Mouse (Mus musculus): ENCODE data around the gene Adck2. TPM values are rescaled to one million over a fixed set of nuclear protein-coding genes. Genes with fewer than 3 reads are reported as not detected.

The Adck2 gene
- polyA plus RNA-seq (2015; fragmentation: Nextera tagmentation; extraction: Ambion mirVana) = 30.5 and 30.8 TPM in 2 replicates

- under 1% methylated on average over 49 of the region's 49 CpGs for WGBS
- Histone ChIP-seq H3K9me3 (ENCODE audit: control insufficient read depth, low read length) (no peaks in the 10 kb centered on the region), H3K36me3 (ENCODE audit: control insufficient read depth, insufficient read depth, low read length) (no peaks in the 10 kb centered on the region), H3K4me3 (ENCODE audit: low read length) (peak within 1 kb of the TSS; percentile 86), H3K9ac (ENCODE audit: low read depth, low read length) (peak within 1 kb of the TSS; percentile 90), H3K4me1 (ENCODE audit: control insufficient read depth, insufficient read depth, low read length) (peaks cover 8% of the 10 kb centered on the region), H3K27ac (ENCODE audit: low read length) (peak within 1 kb of the TSS; percentile 94), H3K27me3 (replicated peaks; ENCODE audit: control insufficient read depth, insufficient read depth, low read length) (no peaks in the 10 kb centered on the region), H3K4me2 (ENCODE audit: low read depth, low read length) (peak within 1 kb of the TSS; percentile 89)
- ATAC-seq = peak; percentile 98
These were observed at the start of gene Adck2 for GRCm38 (mm10) chr6:39573791-39574554. TSS of gene Adck2 (plus strand) at chr6:39573873.

GRCm38 (mm10) chr6:39526797-39527196 is 46.9 kb upstream of the Adck2 start:
- ATAC-seq = no peak
- no peaks in the 10 kb centered on the region for H3K9me3 ChIP-seq (ENCODE audit: control insufficient read depth, low read length)
- H3K9ac ChIP-seq (ENCODE audit: low read depth, low read length) = no peak overlapping the region
- H3K4me3 ChIP-seq (ENCODE audit: low read length) = no peak overlapping the region
- H3K4me2 ChIP-seq (ENCODE audit: low read depth, low read length) = no peak overlapping the region
- no peak overlapping the region for H3K27ac ChIP-seq (ENCODE audit: low read length)
- H3K27me3 ChIP-seq (replicated peaks; ENCODE audit: control insufficient read depth, insufficient read depth, low read length) = no peaks in the 10 kb centered on the region
- 72% methylated on average over 9 of the region's 10 CpGs for WGBS
- H3K4me1 ChIP-seq (ENCODE audit: control insufficient read depth, insufficient read depth, low read length) = peaks cover 15% of the 10 kb centered on the region
- H3K36me3 ChIP-seq (ENCODE audit: control insufficient read depth, insufficient read depth, low read length) = no peaks in the 10 kb centered on the region; the same call in 1 of the 2 replicates

GRCm38 (mm10) chr6:39527337-39527784 is 46.3 kb upstream of the Adck2 start:
- Histone ChIP-seq H3K4me1 (ENCODE audit: control insufficient read depth, insufficient read depth, low read length) (peaks cover 18% of the 10 kb centered on the region), H3K4me2 (ENCODE audit: low read depth, low read length) (no peak overlapping the region), H3K27me3 (replicated peaks; ENCODE audit: control insufficient read depth, insufficient read depth, low read length) (no peaks in the 10 kb centered on the region), H3K9ac (ENCODE audit: low read depth, low read length) (no peak overlapping the region), H3K36me3 (ENCODE audit: control insufficient read depth, insufficient read depth, low read length) (no peaks in the 10 kb centered on the region; the same call in 1 of the 2 replicates), H3K9me3 (ENCODE audit: control insufficient read depth, low read length) (no peaks in the 10 kb centered on the region), H3K4me3 (ENCODE audit: low read length) (no peak overlapping the region), H3K27ac (ENCODE audit: low read length) (no peak overlapping the region)
- no peak for ATAC-seq
- 87% methylated on average over 7 of the region's 7 CpGs for WGBS

GRCm38 (mm10) chr6:39527811-39528210 is 45.9 kb upstream of the Adck2 start:
- H3K9me3 ChIP-seq (ENCODE audit: control insufficient read depth, low read length) = no peaks in the 10 kb centered on the region
- H3K4me3 ChIP-seq (ENCODE audit: low read length) = no peak overlapping the region
- H3K4me2 ChIP-seq (ENCODE audit: low read depth, low read length) = no peak overlapping the region
- no peaks in the 10 kb centered on the region for H3K27me3 ChIP-seq (replicated peaks; ENCODE audit: control insufficient read depth, insufficient read depth, low read length)
- H3K9ac ChIP-seq (ENCODE audit: low read depth, low read length) = no peak overlapping the region
- H3K27ac ChIP-seq (ENCODE audit: low read length) = 0 out of 2 replicates have a peak overlapping the region, but pooled peaks have one; percentile 29
- no peak for ATAC-seq
- no peaks in the 10 kb centered on the region for H3K36me3 ChIP-seq (ENCODE audit: control insufficient read depth, insufficient read depth, low read length)
- peaks cover 18% of the 10 kb centered on the region for H3K4me1 ChIP-seq (ENCODE audit: control insufficient read depth, insufficient read depth, low read length)
- 62% methylated on average over 4 of the region's 4 CpGs for WGBS

GRCm38 (mm10) chr6:39528671-39529535 is 44.8 kb upstream of the Adck2 start:
- Histone ChIP-seq H3K4me3 (ENCODE audit: low read length) (no peak overlapping the region), H3K36me3 (ENCODE audit: control insufficient read depth, insufficient read depth, low read length) (no peaks in the 10 kb centered on the region), H3K27me3 (replicated peaks; ENCODE audit: control insufficient read depth, insufficient read depth, low read length) (no peaks in the 10 kb centered on the region), H3K9me3 (ENCODE audit: control insufficient read depth, low read length) (no peaks in the 10 kb centered on the region), H3K27ac (ENCODE audit: low read length) (peak overlapping the region; percentile 78), H3K4me2 (ENCODE audit: low read depth, low read length) (peak overlapping the region; percentile 28; the same call in 1 of the 2 replicates), H3K9ac (ENCODE audit: low read depth, low read length) (no peak overlapping the region), H3K4me1 (ENCODE audit: control insufficient read depth, insufficient read depth, low read length) (peaks cover 18% of the 10 kb centered on the region)
- ATAC-seq = peak; percentile 92
- 38% methylated on average over 12 of the region's 12 CpGs for WGBS

- no peaks in the 10 kb centered on the region for H3K9me3 ChIP-seq (ENCODE audit: control insufficient read depth, low read length)
- ATAC-seq = no peak
These were observed 38.7 kb upstream of the Adck2 start for GRCm38 (mm10) chr6:39534944-39535343.

GRCm38 (mm10) chr6:39536621-39537020 is 37.1 kb upstream of the Adck2 start:
- no peaks in the 10 kb centered on the region for H3K27me3 ChIP-seq (replicated peaks; ENCODE audit: control insufficient read depth, insufficient read depth, low read length)
- H3K4me1 ChIP-seq (ENCODE audit: control insufficient read depth, insufficient read depth, low read length) = peaks cover 30% of the 10 kb centered on the region
- WGBS = 63% methylated on average over 1 of the region's 1 CpGs
- no peak overlapping the region for H3K4me2 ChIP-seq (ENCODE audit: low read depth, low read length)
- no peak overlapping the region for H3K9ac ChIP-seq (ENCODE audit: low read depth, low read length)
- ATAC-seq = no peak
- H3K27ac ChIP-seq (ENCODE audit: low read length) = no peak overlapping the region
- no peaks in the 10 kb centered on the region for H3K36me3 ChIP-seq (ENCODE audit: control insufficient read depth, insufficient read depth, low read length)
- H3K9me3 ChIP-seq (ENCODE audit: control insufficient read depth, low read length) = no peaks in the 10 kb centered on the region
- no peak overlapping the region for H3K4me3 ChIP-seq (ENCODE audit: low read length)

More at GRCm38 (mm10) chr6:39534944-39535343, 38.7 kb upstream of the Adck2 start:
- Histone ChIP-seq H3K4me1 (ENCODE audit: control insufficient read depth, insufficient read depth, low read length) (peaks cover 22% of the 10 kb centered on the region), H3K4me2 (ENCODE audit: low read depth, low read length) (no peak overlapping the region), H3K9ac (ENCODE audit: low read depth, low read length) (no peak overlapping the region), H3K27me3 (replicated peaks; ENCODE audit: control insufficient read depth, insufficient read depth, low read length) (no peaks in the 10 kb centered on the region), H3K27ac (ENCODE audit: low read length) (no peak overlapping the region), H3K36me3 (ENCODE audit: control insufficient read depth, insufficient read depth, low read length) (no peaks in the 10 kb centered on the region), H3K4me3 (ENCODE audit: low read length) (no peak overlapping the region)

GRCm38 (mm10) chr6:39537276-39537675 is 36.4 kb upstream of the Adck2 start:
- H3K4me3 ChIP-seq (ENCODE audit: low read length) = no peak overlapping the region
- no peak for ATAC-seq
- no peak overlapping the region for H3K27ac ChIP-seq (ENCODE audit: low read length)
- no peaks in the 10 kb centered on the region for H3K36me3 ChIP-seq (ENCODE audit: control insufficient read depth, insufficient read depth, low read length)
- H3K27me3 ChIP-seq (replicated peaks; ENCODE audit: control insufficient read depth, insufficient read depth, low read length) = no peaks in the 10 kb centered on the region
- 99% methylated on average over 5 of the region's 5 CpGs for WGBS
- H3K4me1 ChIP-seq (ENCODE audit: control insufficient read depth, insufficient read depth, low read length) = peaks cover 27% of the 10 kb centered on the region
- H3K9ac ChIP-seq (ENCODE audit: low read depth, low read length) = no peak overlapping the region
- H3K4me2 ChIP-seq (ENCODE audit: low read depth, low read length) = no peak overlapping the region
- H3K9me3 ChIP-seq (ENCODE audit: control insufficient read depth, low read length) = no peaks in the 10 kb centered on the region

- peaks cover 34% of the 10 kb centered on the region for H3K4me1 ChIP-seq (ENCODE audit: control insufficient read depth, insufficient read depth, low read length)
- ATAC-seq = no peak
- H3K9me3 ChIP-seq (ENCODE audit: control insufficient read depth, low read length) = no peaks in the 10 kb centered on the region
- WGBS = 46% methylated on average over 8 of the region's 8 CpGs
- no peaks in the 10 kb centered on the region for H3K27me3 ChIP-seq (replicated peaks; ENCODE audit: control insufficient read depth, insufficient read depth, low read length)
- H3K27ac ChIP-seq (ENCODE audit: low read length) = 0 out of 2 replicates have a peak overlapping the region, but pooled peaks have one; percentile 19
- no peaks in the 10 kb centered on the region for H3K36me3 ChIP-seq (ENCODE audit: control insufficient read depth, insufficient read depth, low read length)
- no peak overlapping the region for H3K9ac ChIP-seq (ENCODE audit: low read depth, low read length)
- no peak overlapping the region for H3K4me2 ChIP-seq (ENCODE audit: low read depth, low read length)
- H3K4me3 ChIP-seq (ENCODE audit: low read length) = no peak overlapping the region
These were observed 35.4 kb upstream of the Adck2 start for GRCm38 (mm10) chr6:39538227-39538626.
